Mouse (Mus musculus): ENCODE results near the gene Med25. TPM values are rescaled to one million over a fixed set of nuclear protein-coding genes. Genes with fewer than 3 reads are reported as not detected.
A peak's percentile ranks its signal among the peaks of the same experiment; 100 is the strongest.

The Med25 gene
- polyA plus RNA-seq, 1 experiment from 2014 or later, result 75.4 TPM

- 10% methylated on average over 29 of the region's 29 CpGs for WGBS
- peaks cover 22% of the 10 kb centered on the region for H3K36me3 ChIP-seq (ENCODE audit: control insufficient read depth, insufficient read depth, low read length)
- peak within 1 kb of the TSS; percentile 98 for H3K4me3 ChIP-seq (ENCODE audit: low read depth, low read length)
- H3K27me3 ChIP-seq (replicated peaks; ENCODE audit: control insufficient read depth, insufficient read depth, low read length), result no peaks in the 10 kb centered on the region
- peak within 1 kb of the TSS; percentile 98 for H3K4me2 ChIP-seq (ENCODE audit: low read length)
- DNase-seq (ENCODE audit: low spot score) (peak; percentile 99), ATAC-seq (peak; percentile 94)
- H3K4me1 ChIP-seq (ENCODE audit: control insufficient read depth, insufficient read depth, low read length), result peaks cover 33% of the 10 kb centered on the region
- peak within 1 kb of the TSS; percentile 100 for H3K27ac ChIP-seq (ENCODE audit: low read depth, low read length)
- peak within 1 kb of the TSS; percentile 100 for H3K9ac ChIP-seq (ENCODE audit: low read length)
- H3K9me3 ChIP-seq (replicated peaks; ENCODE audit: control insufficient read depth, low read length), result no peaks in the 10 kb centered on the region
Measured at GRCm38 (mm10) chr7:44869697-44870528, 22.6 kb downstream of the Med25 start, which contains the start of gene Ptov1. Ptov1 (minus strand) TSS chr7:44869788.

GRCm38 (mm10) chr7:44868919-44869696 is 23.4 kb downstream of the Med25 start:
- Histone ChIP-seq H3K36me3 (ENCODE audit: control insufficient read depth, insufficient read depth, low read length) (peaks cover 30% of the 10 kb centered on the region), H3K4me2 (ENCODE audit: low read length) (peak overlapping the region; percentile 98), H3K27ac (ENCODE audit: low read depth, low read length) (peak overlapping the region; percentile 100), H3K4me3 (ENCODE audit: low read depth, low read length) (peak overlapping the region; percentile 98), H3K9ac (ENCODE audit: low read length) (peak overlapping the region; percentile 100), H3K4me1 (ENCODE audit: control insufficient read depth, insufficient read depth, low read length) (peaks cover 33% of the 10 kb centered on the region), H3K27me3 (replicated peaks; ENCODE audit: control insufficient read depth, insufficient read depth, low read length) (no peaks in the 10 kb centered on the region), H3K9me3 (replicated peaks; ENCODE audit: control insufficient read depth, low read length) (no peaks in the 10 kb centered on the region)
- WGBS, result under 1% methylated on average over 72 of the region's 108 CpGs
- peak; percentile 67 for DNase-seq (ENCODE audit: low spot score)
- peak; percentile 47 for ATAC-seq

DNA sequence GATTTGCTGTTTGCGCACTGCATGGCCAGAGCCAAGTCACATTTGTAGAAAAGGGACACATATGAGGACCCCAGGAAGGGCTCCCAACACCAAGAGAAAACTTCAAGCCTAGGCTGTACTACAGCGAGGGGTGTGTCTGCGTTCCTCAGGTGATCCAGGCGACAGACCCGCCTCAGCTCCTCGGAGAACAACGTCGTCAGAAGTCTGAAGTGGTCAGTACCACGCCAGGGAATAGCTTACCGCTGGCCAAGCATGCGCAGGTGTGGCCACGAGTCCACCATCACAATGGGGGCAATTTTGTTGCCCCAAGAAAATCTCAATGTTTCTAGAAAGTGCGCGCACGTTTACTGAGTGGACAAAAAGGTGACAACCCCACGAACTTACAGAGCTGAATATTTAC is 24.0 kb downstream of the Med25 start:
- Histone ChIP-seq H3K4me1 (ENCODE audit: control insufficient read depth, insufficient read depth, low read length) (peaks cover 33% of the 10 kb centered on the region), H3K36me3 (ENCODE audit: control insufficient read depth, insufficient read depth, low read length) (peaks cover 37% of the 10 kb centered on the region), H3K27ac (ENCODE audit: low read depth, low read length) (peak overlapping the region; percentile 100; the same call in 1 of the 2 replicates), H3K4me2 (ENCODE audit: low read length) (peak overlapping the region; percentile 98), H3K4me3 (ENCODE audit: low read depth, low read length) (peak overlapping the region; percentile 98), H3K9ac (ENCODE audit: low read length) (peak overlapping the region; percentile 100), H3K27me3 (replicated peaks; ENCODE audit: control insufficient read depth, insufficient read depth, low read length) (no peaks in the 10 kb centered on the region), H3K9me3 (replicated peaks; ENCODE audit: control insufficient read depth, low read length) (no peaks in the 10 kb centered on the region)
- 4% methylated on average over 16 of the region's 16 CpGs for WGBS
- DNase-seq (ENCODE audit: low spot score), result no peak
- ATAC-seq, result no peak

- H3K9me3 ChIP-seq (replicated peaks; ENCODE audit: control insufficient read depth, low read length), result no peaks in the 10 kb centered on the region
- peaks cover 43% of the 10 kb centered on the region for H3K36me3 ChIP-seq (ENCODE audit: control insufficient read depth, insufficient read depth, low read length)
- WGBS, result 48% methylated on average over 9 of the region's 9 CpGs
- H3K9ac ChIP-seq (ENCODE audit: low read length), result peak overlapping the region; percentile 100
- H3K4me2 ChIP-seq (ENCODE audit: low read length), result peak overlapping the region; percentile 98
- H3K27me3 ChIP-seq (replicated peaks; ENCODE audit: control insufficient read depth, insufficient read depth, low read length), result no peaks in the 10 kb centered on the region
- H3K4me1 ChIP-seq (ENCODE audit: control insufficient read depth, insufficient read depth, low read length), result peaks cover 33% of the 10 kb centered on the region
- no peak overlapping the region for H3K27ac ChIP-seq (ENCODE audit: low read depth, low read length)
- ATAC-seq (no peak), DNase-seq (ENCODE audit: low spot score) (no peak)
- peak overlapping the region; percentile 98 for H3K4me3 ChIP-seq (ENCODE audit: low read depth, low read length)
Measured at GRCm38 (mm10) chr7:44867802-44868201, 24.7 kb downstream of the Med25 start.

DNA sequence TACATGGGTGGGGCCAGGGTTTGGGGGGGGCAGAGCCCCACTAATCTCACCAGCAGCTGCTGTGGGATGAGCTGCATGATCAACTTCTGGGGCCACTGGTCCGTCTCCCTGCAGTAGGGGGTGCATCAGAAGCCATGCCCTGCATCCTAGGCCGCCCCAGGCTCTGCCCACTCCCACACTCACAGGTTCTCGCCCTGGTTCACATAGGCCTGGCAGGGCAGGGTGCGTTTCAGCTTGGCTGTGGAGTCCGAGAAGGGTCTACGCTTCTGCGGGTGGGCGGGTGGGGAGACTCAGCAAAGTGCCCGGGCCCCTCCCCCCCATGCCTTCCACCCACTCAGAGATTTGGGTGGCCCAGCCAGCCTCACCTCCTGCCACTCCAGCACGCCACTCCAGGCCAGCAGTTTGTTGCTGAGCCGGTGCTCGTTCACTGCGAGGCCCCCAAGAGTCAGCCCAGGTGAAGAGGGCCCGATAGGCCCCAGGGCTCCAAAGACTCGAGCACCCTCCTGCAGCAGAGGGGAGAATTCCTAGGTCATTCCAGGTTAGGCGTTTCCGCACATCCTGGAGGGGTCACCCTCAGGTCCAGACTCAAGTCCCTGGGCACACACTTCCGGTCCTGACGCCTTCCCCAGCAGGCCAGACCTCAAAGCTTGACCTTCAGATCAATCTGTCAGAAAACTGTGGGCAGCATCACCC is 25.4 kb downstream of the Med25 start:
- ATAC-seq, result no peak
- H3K4me1 ChIP-seq (ENCODE audit: control insufficient read depth, insufficient read depth, low read length), result peaks cover 33% of the 10 kb centered on the region
- no peak for DNase-seq (ENCODE audit: low spot score)
- H3K9ac ChIP-seq (ENCODE audit: low read length), result peak overlapping the region; percentile 100
- 76% methylated on average over 19 of the region's 19 CpGs for WGBS
- no peaks in the 10 kb centered on the region for H3K27me3 ChIP-seq (replicated peaks; ENCODE audit: control insufficient read depth, insufficient read depth, low read length)
- H3K36me3 ChIP-seq (ENCODE audit: control insufficient read depth, insufficient read depth, low read length), result peaks cover 50% of the 10 kb centered on the region
- H3K27ac ChIP-seq (ENCODE audit: low read depth, low read length), result no peak overlapping the region
- H3K4me2 ChIP-seq (ENCODE audit: low read length), result peak overlapping the region; percentile 98
- H3K4me3 ChIP-seq (ENCODE audit: low read depth, low read length), result peak overlapping the region; percentile 98
- no peaks in the 10 kb centered on the region for H3K9me3 ChIP-seq (replicated peaks; ENCODE audit: control insufficient read depth, low read length)

DNA sequence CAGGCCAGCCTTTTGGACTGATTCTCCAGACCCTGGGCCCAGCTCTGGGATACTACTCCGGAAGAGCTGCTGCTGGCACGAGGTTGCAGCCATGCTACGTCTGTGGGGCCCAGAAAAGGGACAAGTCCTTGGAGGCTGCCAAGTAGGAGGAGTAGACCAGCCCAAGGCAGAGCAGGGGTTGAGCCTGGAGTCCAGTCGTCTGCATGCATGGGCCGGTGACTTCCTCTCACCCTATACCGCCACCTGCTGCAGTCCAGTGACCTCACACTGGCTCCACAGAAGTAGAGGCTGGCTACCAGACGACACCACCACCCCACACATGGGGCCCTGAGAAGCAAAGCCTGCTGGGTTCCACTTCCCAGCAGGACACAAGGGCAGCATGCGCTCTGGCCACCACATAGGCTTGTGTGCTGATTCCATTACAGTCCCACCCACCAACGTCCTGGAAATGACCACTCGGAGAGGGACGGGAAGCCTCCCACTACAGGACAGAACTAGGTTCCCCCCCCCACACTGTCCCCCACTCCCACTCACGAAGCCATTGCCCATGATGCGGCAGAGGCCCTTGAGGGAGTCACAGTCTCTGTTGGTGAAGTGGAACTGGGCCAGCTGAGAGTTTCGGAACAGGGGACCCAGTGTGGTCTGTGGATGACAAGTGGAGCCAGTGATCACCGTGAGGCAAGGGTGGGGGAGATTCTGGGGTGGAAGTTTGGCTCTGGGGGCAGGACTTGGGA is 26.1 kb downstream of the Med25 start:
- WGBS, result 51% methylated on average over 15 of the region's 15 CpGs
- Histone ChIP-seq H3K9me3 (replicated peaks; ENCODE audit: control insufficient read depth, low read length) (no peaks in the 10 kb centered on the region), H3K36me3 (ENCODE audit: control insufficient read depth, insufficient read depth, low read length) (peaks cover 57% of the 10 kb centered on the region), H3K27ac (ENCODE audit: low read depth, low read length) (peak overlapping the region; percentile 52; the same call in 1 of the 2 replicates), H3K4me3 (ENCODE audit: low read depth, low read length) (peak overlapping the region; percentile 98; the same call in 1 of the 2 replicates), H3K9ac (ENCODE audit: low read length) (peak overlapping the region; percentile 100), H3K27me3 (replicated peaks; ENCODE audit: control insufficient read depth, insufficient read depth, low read length) (no peaks in the 10 kb centered on the region), H3K4me1 (ENCODE audit: control insufficient read depth, insufficient read depth, low read length) (peaks cover 33% of the 10 kb centered on the region), H3K4me2 (ENCODE audit: low read length) (peak overlapping the region; percentile 98)
- DNase-seq (ENCODE audit: low spot score) (peak; percentile 47), ATAC-seq (no peak)

GRCm38 (mm10) chr7:44864595-44865542 is 27.6 kb downstream of the Med25 start:
- Histone ChIP-seq H3K36me3 (ENCODE audit: control insufficient read depth, insufficient read depth, low read length) (peaks cover 59% of the 10 kb centered on the region), H3K27ac (ENCODE audit: low read depth, low read length) (no peak overlapping the region), H3K27me3 (replicated peaks; ENCODE audit: control insufficient read depth, insufficient read depth, low read length) (no peaks in the 10 kb centered on the region), H3K4me2 (ENCODE audit: low read length) (no peak overlapping the region), H3K4me3 (ENCODE audit: low read depth, low read length) (no peak overlapping the region), H3K4me1 (ENCODE audit: control insufficient read depth, insufficient read depth, low read length) (peaks cover 27% of the 10 kb centered on the region), H3K9ac (ENCODE audit: low read length) (no peak overlapping the region), H3K9me3 (replicated peaks; ENCODE audit: control insufficient read depth, low read length) (no peaks in the 10 kb centered on the region)
- no peak for DNase-seq (ENCODE audit: low spot score)
- WGBS, result 84% methylated on average over 24 of the region's 24 CpGs
- no peak for ATAC-seq
